Mouse (Mus musculus) brain, embryonic 14.5 days (tissue): ENCODE results near the gene Npdc1. TPM values are rescaled to one million over a fixed set of nuclear protein-coding genes. Genes with fewer than 3 reads are reported as not detected.
A peak's percentile ranks its signal among the peaks of the same experiment; 100 is the strongest.

Experiments used
- DNase-seq: peaks from one replicate; pipeline ENCODE4 v3.0.0-alpha.2; 2011; ENCODE audit warnings: low read depth
- CTCF ChIP-seq: fragments of 200-500 bp; IDR thresholded peaks from 2 replicates; pipeline ENCODE4 v1.5.1; 2012; ENCODE audit warnings: inconsistent platforms, mild to moderate bottlenecking, moderate library complexity, borderline replicate concordance; ENCODE audit not compliant: insufficient read depth, insufficient read length; ENCODE audit errors: extremely low read depth
- POLR2A ChIP-seq: fragments of 200-500 bp; IDR thresholded peaks from 2 replicates; pipeline ENCODE4 v1.6.1; 2012; ENCODE audit warnings: mild to moderate bottlenecking, inconsistent platforms, borderline replicate concordance; ENCODE audit not compliant: poor library complexity, insufficient read depth, insufficient read length, severe bottlenecking; ENCODE audit errors: extremely low read depth
- polyA plus RNA-seq: library from polyadenylated mRNA; depleted of rRNA; stranded (reverse); fragments of >200 nt; gene quantifications from 2 replicates; pipeline ENCODE4 v1.2.3, GENCODE M21; 2012

Npdc1 gene
- polyA plus RNA-seq, 1 experiment: 621 TPM

DNA sequence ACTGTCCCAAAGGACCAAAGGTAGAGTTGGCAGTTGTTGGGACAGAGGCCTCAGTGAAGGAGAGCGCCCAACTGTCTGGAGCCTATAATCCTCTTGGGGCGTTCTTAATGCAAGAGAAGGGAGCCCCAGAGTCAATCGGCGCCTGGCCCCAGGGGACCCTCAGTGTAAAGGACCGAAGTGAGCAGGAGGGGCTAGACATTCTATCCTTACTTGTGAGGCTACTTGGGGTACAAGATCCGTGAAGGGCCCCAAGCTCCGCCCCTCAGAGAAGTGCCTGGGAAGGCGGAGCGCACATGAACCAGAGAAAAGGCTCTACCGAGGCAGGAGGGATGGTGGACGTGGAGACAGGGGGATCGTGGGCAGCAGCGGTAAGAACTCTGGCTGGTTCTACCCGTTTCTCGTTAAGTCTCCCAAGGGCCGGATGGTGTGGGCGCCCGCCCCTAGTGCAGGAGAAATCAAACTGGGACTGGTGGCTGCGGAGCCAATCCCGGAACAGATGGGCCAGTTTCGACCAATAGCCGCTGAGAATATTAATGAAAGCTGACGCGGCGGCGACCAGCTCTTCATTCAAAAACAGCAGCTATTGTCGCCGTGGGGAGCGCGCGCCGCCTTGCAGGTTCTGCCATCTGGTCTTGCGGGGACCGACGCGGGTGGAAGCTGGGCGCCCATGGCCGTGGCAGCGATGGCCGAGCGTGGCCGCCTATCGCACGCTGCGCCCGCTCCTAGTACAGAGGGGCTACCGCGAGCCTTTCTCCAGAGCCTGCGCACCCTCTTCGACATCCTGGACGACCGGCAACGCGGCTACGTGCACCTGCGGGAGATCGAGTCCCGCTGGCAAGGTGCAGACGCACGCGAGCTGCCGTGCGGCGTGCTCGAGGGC is 27.1 kb upstream of the Npdc1 start, which contains the start of gene Sapcd2:
Gene Sapcd2 (plus strand): TSS at position 558 of the 880 bp plus-strand sequence.
- DNase-seq: peak; percentile 97

DNA sequence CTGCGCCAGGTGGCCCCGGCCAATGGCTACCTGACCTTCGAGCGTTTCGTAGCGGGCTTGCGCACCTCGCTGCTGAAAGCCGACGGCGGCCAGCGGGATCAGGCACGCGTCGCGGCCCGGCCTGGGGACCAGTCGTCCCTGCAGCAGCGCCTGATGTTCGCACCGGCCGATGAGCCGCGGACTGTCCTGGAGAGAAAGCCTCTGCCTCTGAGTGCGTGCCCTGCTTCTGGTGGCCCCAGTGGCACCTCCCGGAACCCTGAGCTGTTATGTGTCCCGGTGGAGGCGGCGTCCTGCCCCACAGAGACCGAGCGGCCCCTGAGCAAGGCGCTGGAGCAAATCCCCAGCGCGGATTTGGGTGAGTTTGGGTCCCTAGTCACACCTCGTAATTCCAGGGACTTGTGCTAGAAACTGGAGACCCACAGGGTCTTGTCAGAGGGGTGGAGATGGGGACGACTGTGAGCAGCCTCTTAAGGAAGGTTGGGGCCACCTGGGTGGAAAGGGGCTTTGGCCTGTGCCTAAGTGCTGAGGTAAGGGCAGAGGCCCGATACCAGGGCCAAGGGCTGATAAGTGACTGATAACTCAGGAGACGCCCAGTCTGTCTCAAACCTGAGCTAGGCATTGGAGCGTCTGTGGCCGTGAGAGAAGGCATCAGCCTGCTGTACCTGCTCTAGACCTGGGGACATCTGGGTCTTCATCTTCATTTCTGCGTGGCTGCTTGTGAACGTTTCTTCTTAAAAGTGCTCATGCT is 26.3 kb upstream of the Npdc1 start:
- no peak for DNase-seq
- TF ChIP-seq POLR2A: no peak
- TF ChIP-seq CTCF: no peak

More for the DNA sequence above, 27.1 kb upstream of the Npdc1 start, which contains the start of gene Sapcd2:
- TF ChIP-seq POLR2A: 0 out of 2 replicates have a peak, but pooled peaks have one; percentile 11
- no peak for TF ChIP-seq CTCF

- TF ChIP-seq CTCF (no peak), POLR2A (no peak)
- peak; percentile 43 for DNase-seq
Observed at GRCm38 (mm10) chr2:25373431-25373830, 25.7 kb upstream of the Npdc1 start.

DNA sequence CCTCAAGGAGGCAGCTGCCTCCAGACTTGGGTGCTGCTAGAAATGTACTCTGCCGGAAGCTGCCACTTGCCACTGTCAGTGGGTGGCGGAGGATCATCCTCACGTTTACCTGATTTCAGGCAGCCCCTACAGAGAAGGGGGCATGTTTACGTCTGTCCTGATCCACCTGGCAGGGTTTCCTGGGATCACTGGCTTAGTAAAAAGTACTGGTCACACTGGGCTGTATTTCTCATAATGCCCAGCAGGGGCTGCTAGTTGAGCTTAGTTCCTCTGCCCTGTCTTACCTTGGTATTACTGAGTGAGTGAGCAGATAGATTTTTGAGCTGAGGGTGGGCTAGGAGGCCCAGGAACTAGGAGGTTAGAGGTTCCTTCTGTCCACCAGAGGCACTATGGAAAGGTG is 22.6 kb upstream of the Npdc1 start:
- DNase-seq: peak; percentile 57
- TF ChIP-seq CTCF: peak; percentile 69; the same call in 1 of the 2 replicates
- TF ChIP-seq POLR2A: no peak

DNA sequence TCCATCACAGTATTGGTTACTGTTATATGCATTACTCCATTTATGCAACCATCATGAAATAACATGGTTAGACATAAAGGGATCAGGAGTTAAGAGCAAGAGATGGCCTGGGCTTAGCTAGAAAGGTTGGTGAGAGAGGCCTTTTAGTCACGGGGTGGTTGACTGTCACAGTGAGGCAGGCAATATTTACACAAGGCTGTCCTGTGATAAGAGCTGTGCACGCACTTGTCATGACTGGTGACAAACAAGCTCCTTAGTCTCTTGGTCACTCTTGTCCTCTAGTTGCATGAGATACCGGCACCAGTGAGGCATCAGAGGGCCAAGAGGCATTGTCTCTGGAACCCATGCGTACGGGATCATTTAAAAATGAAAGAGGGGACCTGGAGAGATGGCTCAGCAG is 14.7 kb upstream of the Npdc1 start:
- DNase-seq: no peak
- TF ChIP-seq CTCF (no peak), POLR2A (no peak)

DNA sequence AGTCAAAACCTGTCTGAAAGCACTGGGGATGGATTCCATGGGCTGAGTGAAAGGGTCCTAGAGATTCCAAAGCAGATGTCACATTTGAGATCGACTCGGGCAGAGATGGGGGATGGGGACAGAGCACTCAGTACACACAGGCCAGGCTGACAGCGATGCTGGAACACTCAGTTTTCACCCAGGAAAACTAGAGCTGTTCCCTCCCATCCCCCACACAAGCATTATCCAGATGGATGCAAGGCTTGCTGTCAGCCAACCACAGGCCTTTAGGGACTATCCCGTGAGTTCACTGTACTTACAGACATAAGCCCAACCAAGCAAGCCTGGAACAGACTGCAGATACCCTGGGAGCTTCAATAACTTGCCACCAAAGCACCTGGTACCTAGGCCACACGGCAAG is 7.9 kb upstream of the Npdc1 start:
- TF ChIP-seq CTCF: no peak
- no peak for TF ChIP-seq POLR2A
- DNase-seq: no peak

- TF ChIP-seq POLR2A (no peak), CTCF (no peak)
- peak; percentile 83 for DNase-seq
Observed at GRCm38 (mm10) chr2:25394281-25395221, 4.6 kb upstream of the Npdc1 start.

- peak; percentile 32; the same call in 1 of the 2 replicates for TF ChIP-seq CTCF
- no peak for TF ChIP-seq POLR2A
- DNase-seq: peak; percentile 40
Observed at GRCm38 (mm10) chr2:25395721-25396596, 3.2 kb upstream of the Npdc1 start, which contains the start of gene Entpd2. Gene Entpd2, plus strand, starts transcription at chr2:25395874.

DNA sequence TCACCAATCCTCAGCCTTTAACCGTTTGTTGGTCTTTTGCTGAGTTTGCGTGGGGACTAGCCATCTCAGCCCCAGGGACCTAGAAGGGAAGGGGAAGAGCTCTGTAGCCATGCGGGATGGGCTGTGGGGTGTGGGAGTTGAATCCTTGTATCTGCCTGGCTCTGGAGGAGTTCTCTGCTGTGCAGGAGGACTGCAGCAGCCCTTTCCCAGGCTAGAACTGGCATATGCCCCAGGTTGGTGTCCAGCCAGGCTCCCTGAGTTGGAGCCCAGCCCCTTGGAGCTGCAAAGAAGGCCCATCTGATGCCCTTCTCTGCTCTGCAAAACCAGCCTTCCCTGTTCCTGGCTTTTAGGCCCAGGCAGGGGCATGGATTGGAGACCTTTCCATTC is 2.6 kb upstream of the Npdc1 start:
- DNase-seq: no peak
- no peak for TF ChIP-seq CTCF
- no peak for TF ChIP-seq POLR2A

GRCm38 (mm10) chr2:25397010-25397409 is 2.1 kb upstream of the Npdc1 start:
- DNase-seq: no peak
- TF ChIP-seq CTCF (no peak), POLR2A (no peak)

DNA sequence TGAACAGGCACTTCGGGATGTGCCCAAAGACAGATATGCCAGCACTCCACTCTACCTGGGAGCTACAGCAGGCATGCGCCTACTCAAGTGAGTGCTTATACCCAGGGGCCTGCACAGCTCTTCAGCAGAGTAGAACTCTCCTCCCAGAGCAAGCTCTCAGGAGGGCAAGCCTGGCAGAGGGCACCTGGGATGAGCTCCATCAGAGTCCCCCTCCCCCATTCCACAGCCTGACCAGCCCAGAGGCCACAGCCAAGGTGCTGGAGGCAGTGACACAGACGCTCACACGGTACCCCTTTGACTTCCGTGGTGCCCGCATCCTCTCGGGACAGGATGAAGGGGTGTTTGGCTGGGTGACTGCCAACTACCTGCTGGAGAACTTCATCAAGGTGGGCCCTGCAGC is 1.1 kb upstream of the Npdc1 start:
- no peak for TF ChIP-seq CTCF
- no peak for TF ChIP-seq POLR2A
- DNase-seq: no peak
